Mouse (Mus musculus) liver, adult 2 months (tissue): Measurements from ENCODE around the gene Rad51b. TPM values are rescaled to one million over a fixed set of nuclear protein-coding genes. Genes with fewer than 3 reads are reported as not detected.

ENCODE experiments used
- DNase-seq: peaks from one replicate; pipeline ENCODE4 v3.0.0-alpha.2; 2011; ENCODE audit warnings: low read depth, low spot score; ENCODE audit errors: extremely low read depth
- H3K27ac ChIP-seq: fragments of 200-500 bp; replicated peaks from 2 replicates; pipeline ENCODE4 v1.5.1; 2012; ENCODE audit warnings: low read depth, mild to moderate bottlenecking, control low read depth, inconsistent platforms, low read length; ENCODE audit not compliant: insufficient read depth
- H3K27me3 ChIP-seq: fragments of 200-500 bp; 2 replicates; pipeline ENCODE4 v1.6.1; 2012; ENCODE audit warnings: mild to moderate bottlenecking, moderate library complexity, low read length, inconsistent platforms; ENCODE audit not compliant: control insufficient read depth, insufficient read depth
- H3K36me3 ChIP-seq: fragments of 200-500 bp; 2 replicates; pipeline ENCODE4 v1.6.1; 2012; ENCODE audit warnings: low read length, inconsistent platforms; ENCODE audit not compliant: control insufficient read depth, insufficient read depth
- H3K4me1 ChIP-seq: fragments of 200-500 bp; 2 replicates; pipeline ENCODE4 v1.6.1; 2011; ENCODE audit warnings: low read length; ENCODE audit not compliant: control insufficient read depth, insufficient read depth
- H3K4me3 ChIP-seq: fragments of 200-500 bp; 2 replicates; pipeline ENCODE4 v1.5.1; 2011; ENCODE audit warnings: low read depth, mild to moderate bottlenecking, control low read depth, low read length, moderate library complexity; ENCODE audit not compliant: insufficient read depth
- H3K79me2 ChIP-seq: fragments of 200-500 bp; 2 replicates; pipeline ENCODE4 v1.6.1; 2012; ENCODE audit warnings: inconsistent platforms, mild to moderate bottlenecking, low read length, moderate library complexity; ENCODE audit not compliant: control insufficient read depth, insufficient read depth
- H3K9ac ChIP-seq: fragments of 200-500 bp; 2 replicates; pipeline ENCODE4 v1.6.1; 2012; ENCODE audit warnings: low read depth, mild to moderate bottlenecking, control low read depth, inconsistent platforms, low read length
- CTCF ChIP-seq: fragments of 200-500 bp; IDR thresholded peaks from 2 replicates; pipeline ENCODE4 v1.5.1; 2011; ENCODE audit warnings: low read depth, low read length, control low read depth
- POLR2A ChIP-seq: fragments of 200-500 bp; IDR thresholded peaks from 2 replicates; pipeline ENCODE4 v1.6.1; 2011; ENCODE audit warnings: low read length, control low read depth; ENCODE audit not compliant: insufficient read depth; ENCODE audit errors: extremely low read depth
- WGBS: fragments of 180-500 bp; shearing (Covaris S2); methylation state at CpG from one replicate; pipeline ENCODE4 v1.1.7; 2018; 5-methylcytosine and 5-hydroxymethylcytosine counted together
- polyA plus RNA-seq: library from polyadenylated mRNA; depleted of rRNA; stranded (reverse); fragments of >200 nt; gene quantifications from 2 replicates; pipeline ENCODE4 v1.2.3, GENCODE M21; 2012
- total RNA-seq: library from RNA; depleted of rRNA; stranded (reverse); fragments of >200 nt; gene quantifications from 2 replicates; pipeline ENCODE4 v1.2.3, GENCODE M21; 2014

Rad51b gene
- total and polyA plus RNA-seq, 2 experiments = 0.55 to 1.7 TPM

DNA sequence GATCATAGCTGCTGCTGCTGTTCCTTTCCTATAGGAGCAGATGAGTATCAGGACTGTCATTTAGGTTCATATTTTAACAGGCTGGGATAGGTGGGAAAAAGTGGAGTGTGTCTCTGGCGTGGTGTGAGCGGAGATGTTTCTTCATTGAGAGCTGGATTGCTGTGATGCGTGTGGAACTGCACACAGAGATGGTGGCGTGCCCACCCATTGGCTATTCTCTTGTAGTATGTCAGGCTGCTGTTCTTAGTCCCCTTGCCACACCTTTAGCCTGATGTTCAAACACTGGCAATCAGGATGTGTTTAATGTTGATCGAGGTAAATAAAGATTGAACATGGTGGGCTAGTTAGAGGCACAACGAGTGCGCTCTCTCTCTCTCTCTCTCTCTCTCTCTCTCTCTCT is 54.4 kb downstream of the Rad51b start:
- WGBS = 90% methylated on average over 7 of the region's 7 CpGs
- no peak for DNase-seq
- no peak overlapping the region for H3K4me3 ChIP-seq
- H3K36me3 ChIP-seq = no peaks in the 10 kb centered on the region
- no peak overlapping the region for H3K9ac ChIP-seq
- no peaks in the 10 kb centered on the region for H3K27me3 ChIP-seq
- TF ChIP-seq POLR2A (no peak), CTCF (no peak)
- no peak overlapping the region for H3K27ac ChIP-seq
- H3K4me1 ChIP-seq = peaks cover 31% of the 10 kb centered on the region
- H3K79me2 ChIP-seq = no peaks in the 10 kb centered on the region

DNA sequence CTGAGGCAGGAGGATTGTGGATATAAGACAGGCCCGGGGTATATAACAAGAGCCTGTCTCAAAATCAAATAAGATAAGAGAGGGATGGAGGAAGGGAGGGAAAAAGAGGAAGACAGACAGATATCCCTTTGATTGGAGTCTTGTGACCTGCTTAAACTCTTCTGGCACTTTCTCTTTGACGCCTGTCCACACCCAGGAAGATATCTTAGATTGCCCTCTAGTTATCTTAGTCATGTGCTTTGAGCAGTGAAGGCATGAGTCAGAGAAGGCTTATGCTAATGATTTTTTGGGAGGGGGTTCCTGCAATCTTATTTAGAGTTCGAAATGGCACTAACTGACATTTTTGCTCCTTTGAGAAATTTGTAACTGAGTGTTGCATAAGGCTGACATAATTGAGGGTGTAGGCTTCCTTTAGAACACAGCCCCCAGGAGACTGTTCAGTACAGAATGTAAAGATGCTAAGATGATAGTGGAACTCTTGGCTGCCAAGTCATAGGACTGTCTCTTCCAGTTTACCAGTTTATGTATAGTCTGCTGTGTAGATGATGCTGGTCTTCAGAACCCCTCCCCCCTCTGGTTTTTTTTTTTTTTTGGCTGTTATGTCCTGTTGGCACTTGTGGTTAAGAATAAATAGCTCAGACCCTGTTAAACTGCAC is 55.1 kb downstream of the Rad51b start:
- no peak overlapping the region for H3K4me3 ChIP-seq
- H3K36me3 ChIP-seq = no peaks in the 10 kb centered on the region
- H3K9ac ChIP-seq = no peak overlapping the region
- peaks cover 38% of the 10 kb centered on the region for H3K4me1 ChIP-seq
- no peak for TF ChIP-seq CTCF
- no peak for TF ChIP-seq POLR2A
- no peaks in the 10 kb centered on the region for H3K27me3 ChIP-seq
- DNase-seq = no peak
- 63% methylated on average over 3 of the region's 3 CpGs for WGBS
- H3K27ac ChIP-seq = no peak overlapping the region
- H3K79me2 ChIP-seq = no peaks in the 10 kb centered on the region

DNA sequence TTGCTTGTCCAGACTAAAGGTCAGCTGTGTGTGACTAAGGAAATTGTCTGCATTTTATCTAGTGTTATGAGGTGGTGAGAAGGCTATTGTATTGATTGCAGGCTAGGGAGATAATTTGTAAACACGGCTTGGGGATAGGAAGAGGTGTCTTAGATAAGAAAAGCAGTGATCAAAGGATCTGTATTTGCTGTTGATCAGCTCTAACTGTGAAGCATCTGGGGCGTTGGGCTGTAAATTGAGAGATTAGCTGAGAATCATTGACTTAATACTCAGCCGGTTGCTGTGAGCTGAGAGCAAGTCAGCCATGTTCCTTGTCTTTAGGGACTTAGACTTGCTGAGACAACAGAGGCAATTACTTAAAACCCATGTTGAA is 55.6 kb downstream of the Rad51b start:
- H3K4me1 ChIP-seq = peaks cover 38% of the 10 kb centered on the region
- TF ChIP-seq CTCF (no peak), POLR2A (no peak)
- no peak overlapping the region for H3K4me3 ChIP-seq
- WGBS = 12% methylated on average over 3 of the region's 3 CpGs
- no peak overlapping the region for H3K9ac ChIP-seq
- H3K27ac ChIP-seq = no peak overlapping the region
- no peaks in the 10 kb centered on the region for H3K27me3 ChIP-seq
- H3K36me3 ChIP-seq = no peaks in the 10 kb centered on the region
- DNase-seq = peak; percentile 45
- no peaks in the 10 kb centered on the region for H3K79me2 ChIP-seq

DNA sequence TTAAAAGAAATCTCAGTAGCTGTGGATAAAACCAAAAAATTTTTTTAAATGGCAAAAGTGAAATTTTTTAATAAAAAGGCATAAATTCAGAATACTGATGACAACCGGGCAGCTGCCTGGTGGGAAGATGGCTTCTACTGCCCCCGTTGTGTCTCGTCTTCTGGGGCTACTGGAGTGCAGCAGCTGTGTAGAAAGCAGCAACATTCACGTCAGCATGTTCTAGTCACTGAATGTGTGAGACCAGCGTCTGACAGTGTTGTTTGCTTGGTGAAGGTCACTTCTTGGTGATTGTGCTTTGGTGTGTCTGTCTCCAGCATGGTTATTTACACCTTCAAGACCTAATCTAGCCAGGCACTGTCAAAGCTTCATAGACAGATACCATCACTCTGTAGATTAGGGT is 56.3 kb downstream of the Rad51b start:
- no peak overlapping the region for H3K4me3 ChIP-seq
- H3K27me3 ChIP-seq = no peaks in the 10 kb centered on the region
- H3K4me1 ChIP-seq = peaks cover 40% of the 10 kb centered on the region
- no peaks in the 10 kb centered on the region for H3K36me3 ChIP-seq
- WGBS = 80% methylated on average over 5 of the region's 5 CpGs
- no peaks in the 10 kb centered on the region for H3K79me2 ChIP-seq
- TF ChIP-seq POLR2A = no peak
- no peak for TF ChIP-seq CTCF
- H3K9ac ChIP-seq = no peak overlapping the region
- H3K27ac ChIP-seq = no peak overlapping the region
- DNase-seq = no peak

DNA sequence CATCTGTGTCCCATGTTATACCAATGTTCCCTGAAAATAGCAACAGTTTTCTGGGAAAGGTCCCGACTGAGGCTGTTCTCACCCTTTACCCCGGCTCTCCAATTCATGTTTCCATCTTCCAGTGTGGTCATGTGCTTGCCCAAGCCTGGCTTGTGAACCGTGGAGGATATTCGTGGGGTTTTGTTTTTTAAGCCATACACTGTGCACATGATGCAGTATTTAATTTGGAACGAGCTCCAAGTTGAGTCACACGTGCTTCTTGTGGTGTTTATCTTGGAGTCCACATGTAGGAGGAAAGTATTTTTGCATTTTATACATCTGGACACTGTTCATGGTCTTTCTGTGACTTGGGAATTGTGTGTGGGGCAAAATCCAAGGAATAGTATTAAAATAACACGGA is 57.5 kb downstream of the Rad51b start:
- Histone ChIP-seq H3K9ac (no peak overlapping the region), H3K4me1 (peaks cover 41% of the 10 kb centered on the region), H3K27me3 (no peaks in the 10 kb centered on the region), H3K4me3 (no peak overlapping the region), H3K36me3 (no peaks in the 10 kb centered on the region), H3K27ac (peak overlapping the region; percentile 37; the same call in 1 of the 2 replicates), H3K79me2 (no peaks in the 10 kb centered on the region)
- TF ChIP-seq CTCF = no peak
- 26% methylated on average over 7 of the region's 7 CpGs for WGBS
- DNase-seq = peak; percentile 94

DNA sequence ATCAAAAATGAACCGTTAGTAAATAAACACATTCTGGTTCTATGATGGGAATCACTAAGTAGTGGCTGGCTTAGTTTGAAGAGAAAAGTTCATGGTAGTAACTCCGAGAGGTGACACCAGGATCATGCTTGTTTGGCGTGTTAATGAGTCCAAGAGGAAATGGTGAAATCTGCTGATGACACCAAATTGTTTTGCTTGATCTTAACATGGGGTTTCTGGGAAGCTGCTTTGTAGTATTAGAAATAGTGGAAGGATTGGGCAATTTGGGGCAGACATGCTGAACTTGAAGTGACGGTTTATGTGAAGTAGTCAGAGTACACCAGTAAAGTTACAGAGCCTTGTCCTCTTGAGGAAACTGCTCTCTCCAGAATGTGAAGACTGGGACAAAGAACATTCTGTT is 59.1 kb downstream of the Rad51b start:
- Histone ChIP-seq H3K27ac (peak overlapping the region; percentile 82), H3K4me1 (peaks cover 41% of the 10 kb centered on the region), H3K9ac (no peak overlapping the region), H3K4me3 (no peak overlapping the region), H3K79me2 (no peaks in the 10 kb centered on the region), H3K27me3 (no peaks in the 10 kb centered on the region), H3K36me3 (no peaks in the 10 kb centered on the region)
- peak; percentile 97 for DNase-seq
- TF ChIP-seq CTCF = no peak
- TF ChIP-seq POLR2A = no peak
- WGBS = 12% methylated on average over 4 of the region's 4 CpGs
